20 mouse cellular contexts compared by ENCODE assay signal in genomic region chr4:136706696-136707095, GRCm38 (mm10).
DNase-seq lines count a peak whose midpoint lies in the region; ATAC-seq and TF ChIP-seq lines count a peak whose summit lies in the region.
"Had no signal": no experiment of that assay in that cellular context is flagged by ENCODE, and none has a peak within 500 bp of the region (broad histone marks: within the 10 kb centered on the region; RNA-seq: fewer than 3 reads in every experiment).

No protein-coding gene starts in this region.

- H3K9ac ChIP-seq in hindbrain, embryonic 11.5 days (ENCODE audit: low read depth, low read length), result no peak overlapping the region
- no peak overlapping the region; the same call in 1 of the 2 replicates for H3K9ac ChIP-seq in hindbrain, embryonic 13.5 days
- no peak overlapping the region for H3K9ac ChIP-seq in midbrain, embryonic 12.5 days (replicated peaks)
- no peak overlapping the region for H3K9ac ChIP-seq in midbrain, embryonic 11.5 days (ENCODE audit: low read length)
- H3K9ac ChIP-seq in kidney, embryonic 14.5 days (ENCODE audit: low read depth, low read length), result no peak overlapping the region
- H3K9ac ChIP-seq in heart, adult 2 months (ENCODE audit: low read depth, low read length), result no peak overlapping the region
- H3K9ac ChIP-seq: limb, embryonic 15.5 days; liver, embryonic 14.5 days; lung, embryonic 14.5 days had no signal

- intact Hi-C loops in heart, adult 2 months (cut with DNase I), result no loop called here

- 0 out of 2 replicates have a peak overlapping the region, but pooled peaks have one; percentile 24 for H3K27ac ChIP-seq in hindbrain, embryonic 11.5 days (ENCODE audit: low read depth, low read length)
- H3K27ac ChIP-seq in hindbrain, embryonic 13.5 days, result no peak overlapping the region
- peak overlapping the region; percentile 20; the same call in 1 of the 2 replicates for H3K27ac ChIP-seq in midbrain, embryonic 12.5 days (replicated peaks)
- no peak overlapping the region for H3K27ac ChIP-seq in midbrain, embryonic 11.5 days (ENCODE audit: low read depth, low read length)
- no peak overlapping the region for H3K27ac ChIP-seq in kidney, embryonic 14.5 days (ENCODE audit: low read depth, low read length)
- H3K27ac ChIP-seq in heart, adult 2 months, result no peak overlapping the region
- H3K27ac ChIP-seq: gastrocnemius, adult 2 months; left cerebral cortex, adult 2 months; limb, embryonic 15.5 days; liver, embryonic 14.5 days had no signal

- no peaks in the 10 kb centered on the region for H3K36me3 ChIP-seq in hindbrain, embryonic 11.5 days (ENCODE audit: control insufficient read depth, insufficient read depth, low read length)
- H3K36me3 ChIP-seq in hindbrain, embryonic 13.5 days, result no peaks in the 10 kb centered on the region
- H3K36me3 ChIP-seq in midbrain, embryonic 12.5 days, result no peaks in the 10 kb centered on the region
- no peaks in the 10 kb centered on the region for H3K36me3 ChIP-seq in midbrain, embryonic 11.5 days (ENCODE audit: control insufficient read depth, insufficient read depth, low read length)
- no peaks in the 10 kb centered on the region for H3K36me3 ChIP-seq in kidney, embryonic 14.5 days (ENCODE audit: control insufficient read depth, insufficient read depth, low read length)
- no peaks in the 10 kb centered on the region for H3K36me3 ChIP-seq in heart, adult 2 months (ENCODE audit: control insufficient read depth, insufficient read depth, low read length)
- H3K36me3 ChIP-seq: G1E; limb, embryonic 15.5 days had no signal

- H3K4me2 ChIP-seq in hindbrain, embryonic 11.5 days (replicated peaks; ENCODE audit: low read depth, low read length), result no peak overlapping the region
- no peak overlapping the region for H3K4me2 ChIP-seq in hindbrain, embryonic 13.5 days
- H3K4me2 ChIP-seq in midbrain, embryonic 12.5 days (replicated peaks), result no peak overlapping the region
- no peak overlapping the region for H3K4me2 ChIP-seq in midbrain, embryonic 11.5 days
- H3K4me2 ChIP-seq in kidney, embryonic 14.5 days (replicated peaks; ENCODE audit: low read depth, low read length), result no peak overlapping the region
- H3K4me2 ChIP-seq: limb, embryonic 15.5 days; lung, embryonic 14.5 days had no signal

- H3K79me2 ChIP-seq in heart, adult 2 months (replicated peaks; ENCODE audit: control insufficient read depth, insufficient read depth, low read length), result no peaks in the 10 kb centered on the region

- TF ChIP-seq EP300 in heart, adult 2 months (IDR thresholded peaks at IDR 0.05; ENCODE audit: insufficient read depth, low read depth, low read length), result no peak

- WGBS in hindbrain, embryonic 11.5 days, result 70% methylated on average over 4 of the region's 4 CpGs
- 65% methylated on average over 4 of the region's 4 CpGs for WGBS in hindbrain, embryonic 13.5 days
- WGBS in midbrain, embryonic 12.5 days, result 73% methylated on average over 4 of the region's 4 CpGs
- WGBS in midbrain, embryonic 11.5 days, result 75% methylated on average over 4 of the region's 4 CpGs
- WGBS in kidney, embryonic 14.5 days, result 48% methylated on average over 4 of the region's 4 CpGs
- WGBS in heart, adult 2 months, result 89% methylated on average over 4 of the region's 4 CpGs

- ATAC-seq in hindbrain, embryonic 11.5 days (ENCODE audit: low FRiP score), result no peak
- ATAC-seq in hindbrain, embryonic 13.5 days (ENCODE audit: low FRiP score), result no peak
- ATAC-seq in midbrain, embryonic 12.5 days (ENCODE audit: low FRiP score, low read depth), result no peak
- no peak; the same call in 1 of the 2 replicates for ATAC-seq in midbrain, embryonic 11.5 days (ENCODE audit: low FRiP score)
- 0 out of 2 replicates have a peak, but pooled peaks have one; percentile 10 for ATAC-seq in kidney, embryonic 14.5 days (ENCODE audit: low FRiP score, low TSS enrichment)
- ATAC-seq: Patski had no signal

- H3K27me3 ChIP-seq in hindbrain, embryonic 11.5 days (ENCODE audit: control insufficient read depth, insufficient read depth, low read length), result no peaks in the 10 kb centered on the region
- no peaks in the 10 kb centered on the region for H3K27me3 ChIP-seq in hindbrain, embryonic 13.5 days
- no peaks in the 10 kb centered on the region for H3K27me3 ChIP-seq in midbrain, embryonic 12.5 days
- H3K27me3 ChIP-seq in midbrain, embryonic 11.5 days (ENCODE audit: control insufficient read depth, insufficient read depth, low read length), result no peaks in the 10 kb centered on the region
- H3K27me3 ChIP-seq in kidney, embryonic 14.5 days (ENCODE audit: control insufficient read depth, insufficient read depth, low read length), result no peaks in the 10 kb centered on the region
- no peaks in the 10 kb centered on the region for H3K27me3 ChIP-seq in heart, adult 2 months (ENCODE audit: control insufficient read depth, insufficient read depth, low read length)
- H3K27me3 ChIP-seq: limb, embryonic 15.5 days; Patski had no signal

- H3K4me3 ChIP-seq in hindbrain, embryonic 11.5 days (ENCODE audit: low read depth, low read length), result no peak overlapping the region
- H3K4me3 ChIP-seq in hindbrain, embryonic 13.5 days, result no peak overlapping the region
- H3K4me3 ChIP-seq in midbrain, embryonic 12.5 days, result no peak overlapping the region
- no peak overlapping the region for H3K4me3 ChIP-seq in midbrain, embryonic 11.5 days (ENCODE audit: low read depth, low read length)
- H3K4me3 ChIP-seq in kidney, embryonic 14.5 days (ENCODE audit: low read length), result no peak overlapping the region
- H3K4me3 ChIP-seq in heart, adult 2 months, result no peak overlapping the region
- H3K4me3 ChIP-seq: gastrocnemius, adult 2 months; left cerebral cortex, adult 2 months; limb, embryonic 15.5 days; megakaryocyte, embryonic 14.5 days had no signal

- H3K9me3 ChIP-seq in hindbrain, embryonic 11.5 days (ENCODE audit: control insufficient read depth, low read length), result no peaks in the 10 kb centered on the region
- H3K9me3 ChIP-seq in hindbrain, embryonic 13.5 days, result no peaks in the 10 kb centered on the region
- no peaks in the 10 kb centered on the region for H3K9me3 ChIP-seq in midbrain, embryonic 12.5 days
- H3K9me3 ChIP-seq in midbrain, embryonic 11.5 days (ENCODE audit: control insufficient read depth, low read length), result no peaks in the 10 kb centered on the region
- H3K9me3 ChIP-seq in kidney, embryonic 14.5 days (ENCODE audit: control insufficient read depth, low read length), result no peaks in the 10 kb centered on the region
- H3K9me3 ChIP-seq: G1E; limb, embryonic 15.5 days; megakaryocyte, embryonic 14.5 days had no signal

- TF ChIP-seq POLR2A in heart, adult 2 months (IDR thresholded peaks at IDR 0.05; ENCODE audit: insufficient read depth, low read depth, low read length), result no peak

- no peak for DNase-seq in hindbrain, embryonic 11.5 days (ENCODE audit: low spot score)
- no peak for DNase-seq in midbrain, embryonic 11.5 days (ENCODE audit: low spot score, missing footprints)
- DNase-seq in kidney, postnatal 14 days, result peak; percentile 57
- no peak for DNase-seq in heart, adult 2 months
- no peak for DNase-seq in thymus, postnatal 25 days
- DNase-seq: adrenal gland, adult 2 months; B cell, adult 2 months; cerebellum, adult 11-12 months; cerebellum, postnatal 10 days; gastrocnemius, adult 2 months; lung, embryonic 14.5 days had no signal

- no peak for TF ChIP-seq CTCF in heart, adult 2 months (IDR thresholded peaks at IDR 0.05)

- H3K4me1 ChIP-seq in hindbrain, embryonic 11.5 days (replicated peaks; ENCODE audit: control insufficient read depth, insufficient read depth, low read length), result no peaks in the 10 kb centered on the region
- H3K4me1 ChIP-seq in hindbrain, embryonic 13.5 days (replicated peaks), result peaks cover 69% of the 10 kb centered on the region
- H3K4me1 ChIP-seq in midbrain, embryonic 12.5 days, result peaks cover 61% of the 10 kb centered on the region
- H3K4me1 ChIP-seq in midbrain, embryonic 11.5 days (ENCODE audit: control insufficient read depth, insufficient read depth, low read length), result peaks cover 8% of the 10 kb centered on the region
- H3K4me1 ChIP-seq in kidney, embryonic 14.5 days (ENCODE audit: control insufficient read depth, insufficient read depth, low read length), result peaks cover 37% of the 10 kb centered on the region
- no peaks in the 10 kb centered on the region for H3K4me1 ChIP-seq in heart, adult 2 months (ENCODE audit: control insufficient read depth, insufficient read depth, low read length)

Comparison
In these comparisons a context has a peak if more than half of its experiments do, and no peak if none do; other contexts are left out.
1. H3K27ac ChIP-seq: peak in hindbrain, embryonic 11.5 days (single experiment) and midbrain, embryonic 12.5 days (single experiment); none in hindbrain, embryonic 13.5 days (single experiment), midbrain, embryonic 11.5 days (single experiment), kidney, embryonic 14.5 days (single experiment) and heart, adult 2 months (single experiment).